Mouse (Mus musculus) testis, adult 2 months (tissue): Measurements from ENCODE around the gene Cd163l1.

Experiments used
- CTCF ChIP-seq: fragments of 200-500 bp; IDR thresholded peaks from 2 replicates; pipeline ENCODE4 v1.5.1; 2012; ENCODE audit warnings: low read depth, mild to moderate bottlenecking, inconsistent platforms, low read length, moderate library complexity; ENCODE audit not compliant: control insufficient read depth, insufficient read depth, insufficient replicate concordance
- POLR2A ChIP-seq: fragments of 200-500 bp; IDR thresholded peaks from 2 replicates; pipeline ENCODE4 v1.6.1; 2012; ENCODE audit warnings: low read depth, mild to moderate bottlenecking, inconsistent platforms, low read length, moderate library complexity; ENCODE audit not compliant: control insufficient read depth

GRCm38 (mm10) chr7:140179176-140179575, 38.9 kb upstream of the Cd163l1 start:
- TF ChIP-seq CTCF = no peak
- TF ChIP-seq POLR2A = no peak
